In genomic region chr11:69094697-69095429, GRCm38 (mm10) we compare ENCODE assay signal across 1 mouse cellular context.
A peak's percentile ranks its signal among the peaks of the same experiment; 100 is the strongest.
TF ChIP-seq lines count a peak whose summit lies in the region.

Gene Per1, plus strand, starts transcription at chr11:69095217.

TF ChIP-seq in MEL, 35 proteins besides CTCF, POLR2A, EP300 and RAD21 (continued from another document):
- TF ChIP-seq UBTF (IDR thresholded peaks at IDR 0.05; ENCODE audit: borderline replicate concordance, insufficient read depth, low read depth, low read length) (0 out of 2 replicates have a peak, but pooled peaks have one; percentile 59), RCOR1 (IDR thresholded peaks at IDR 0.05; ENCODE audit: low read depth, low read length) (no peak)
